Mouse (Mus musculus) liver, embryonic 14.5 days (tissue): ENCODE results near the gene Rbm18. TPM values are rescaled to one million over a fixed set of nuclear protein-coding genes. Genes with fewer than 3 reads are reported as not detected.

ENCODE experiments used
- ATAC-seq: fragments of 200-750 bp; cut with Nextera tagmentation; 2 replicates; pipeline ENCODE4 v1.8.0; 2017; ENCODE audit warnings: moderate number of reproducible peaks, mild to moderate bottlenecking, moderate library complexity; ENCODE audit not compliant: insufficient read depth
- DNase-seq, 3 experiments: peaks; one replicate each; pipeline ENCODE4 v3.0.0-alpha.2; 2012 to 2013; ENCODE audit warnings: low read depth in 3 of 3, low spot score in 3 of 3
- H3K27ac ChIP-seq: fragments of 300-500 bp; sonication (generic); 2 replicates; pipeline ENCODE4 v1.5.1; 2014; ENCODE audit warnings: moderate library complexity, mild to moderate bottlenecking, control low read depth, inconsistent platforms
- H3K27me3 ChIP-seq: fragments of 300-500 bp; sonication (generic); 2 replicates; pipeline ENCODE4 v1.6.1; 2014; ENCODE audit warnings: mild to moderate bottlenecking, low read length, moderate library complexity; ENCODE audit not compliant: control insufficient read depth, insufficient read depth
- H3K36me3 ChIP-seq: fragments of 300-500 bp; sonication (generic); replicated peaks from 2 replicates; pipeline ENCODE4 v1.6.1; 2014; ENCODE audit warnings: low read depth; ENCODE audit not compliant: control insufficient read depth, insufficient read depth
- H3K4me1 ChIP-seq, 2 experiments: fragments of 200-500 bp in 1 of 2; fragments of 300-500 bp in 1 of 2; sonication (generic) in 1 of 2; replicated peaks; 2 replicates each; pipeline ENCODE4 v1.6.1; 2012 to 2014; ENCODE audit warnings: antibody characterized with exemption in 1 of 2, inconsistent platforms in 1 of 2, low read length in 1 of 2; ENCODE audit not compliant: control insufficient read depth in 2 of 2, insufficient read depth in 2 of 2
- H3K4me2 ChIP-seq: fragments of 300-500 bp; sonication (generic); 2 replicates; pipeline ENCODE4 v1.6.1; 2014; ENCODE audit warnings: low read depth, mild to moderate bottlenecking, control low read depth, moderate library complexity
- H3K4me3 ChIP-seq, 2 experiments: fragments of 200-500 bp in 1 of 2; fragments of 300-500 bp in 1 of 2; sonication (generic) in 1 of 2; 2 replicates each; pipeline ENCODE4 v1.5.1; 2012 to 2014; ENCODE audit warnings: low read depth in 2 of 2, low read length in 2 of 2, mild to moderate bottlenecking in 2 of 2, control low read depth in 1 of 2, inconsistent platforms in 1 of 2, moderate library complexity in 1 of 2; ENCODE audit not compliant: insufficient read depth in 1 of 2
- H3K9ac ChIP-seq: fragments of 300-500 bp; sonication (generic); replicated peaks from 2 replicates; pipeline ENCODE4 v1.6.1; 2014; ENCODE audit warnings: mild to moderate bottlenecking, control low read depth, moderate library complexity
- H3K9me3 ChIP-seq: fragments of 300-500 bp; sonication (generic); 2 replicates; pipeline ENCODE4 v1.6.1; 2016; ENCODE audit warnings: low read length, mixed read lengths; ENCODE audit not compliant: control insufficient read depth
- CTCF ChIP-seq: IDR thresholded peaks from 2 replicates; pipeline ENCODE4 v1.5.1; 2016; ENCODE audit warnings: antibody characterized with exemption, low read depth, control low read depth
- EP300 ChIP-seq: IDR thresholded peaks from 2 replicates; pipeline ENCODE4 v1.6.1; 2016; ENCODE audit warnings: antibody characterized with exemption, low read depth
- WGBS: fragments of 180-500 bp; shearing (Covaris S2); extraction: QIAGEN DNeasy Blood & Tissue Kit; methylation state at CpG from one replicate; pipeline ENCODE4 v1.1.7; 2014; ENCODE audit not compliant: insufficient replicate concordance; 5-methylcytosine and 5-hydroxymethylcytosine counted together
- polyA plus RNA-seq, 2 experiments: library from polyadenylated mRNA; depleted of rRNA in 1 of 2; stranded (reverse) in 1 of 2; unstranded in 1 of 2; fragments of >200 nt; fragmentation: Nextera tagmentation in 1 of 2; extraction: Ambion mirVana in 1 of 2; gene quantifications; 2 replicates each; pipeline versions ENCODE4 v1.2.1 to v1.2.3; 2012 to 2014

Gene Rbm18
- polyA plus RNA-seq, 2 experiments: 10.2 to 22.8 TPM

DNA sequence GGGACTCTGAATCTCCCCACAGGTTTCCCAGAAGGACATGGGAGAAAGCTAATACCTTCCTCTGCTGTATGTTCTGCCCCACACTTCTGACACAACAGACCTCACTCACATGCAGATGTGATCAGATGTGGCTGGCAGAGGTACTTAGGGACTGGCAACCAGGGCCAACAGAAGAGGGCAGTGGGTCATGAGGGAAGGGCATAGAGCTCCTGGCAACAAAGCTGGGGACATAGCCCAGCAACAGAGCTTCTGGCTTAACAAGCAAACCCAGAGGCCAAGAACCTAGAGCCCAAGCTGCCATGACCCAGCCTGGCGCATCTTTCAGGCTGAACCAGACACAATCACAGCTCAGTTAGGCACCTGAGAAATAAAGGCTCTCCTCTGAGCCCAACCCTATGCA, 51.5 kb downstream of the Rbm18 start:
- Histone ChIP-seq H3K4me3 (no peak overlapping the region), H3K27me3 (peaks cover 10% of the 10 kb centered on the region), H3K9me3 (no peaks in the 10 kb centered on the region), H3K27ac (no peak overlapping the region), H3K36me3 (no peaks in the 10 kb centered on the region), H3K9ac (no peak overlapping the region), H3K4me1 (peaks cover 0 to 4% of the 10 kb centered on the region in 2 experiments; a peak in 1 of 4 replicates), H3K4me2 (no peak overlapping the region)
- DNase-seq (no peak), ATAC-seq (no peak)
- WGBS: 71% methylated on average over 1 of the region's 1 CpGs
- TF ChIP-seq CTCF (no peak), EP300 (no peak)

DNA sequence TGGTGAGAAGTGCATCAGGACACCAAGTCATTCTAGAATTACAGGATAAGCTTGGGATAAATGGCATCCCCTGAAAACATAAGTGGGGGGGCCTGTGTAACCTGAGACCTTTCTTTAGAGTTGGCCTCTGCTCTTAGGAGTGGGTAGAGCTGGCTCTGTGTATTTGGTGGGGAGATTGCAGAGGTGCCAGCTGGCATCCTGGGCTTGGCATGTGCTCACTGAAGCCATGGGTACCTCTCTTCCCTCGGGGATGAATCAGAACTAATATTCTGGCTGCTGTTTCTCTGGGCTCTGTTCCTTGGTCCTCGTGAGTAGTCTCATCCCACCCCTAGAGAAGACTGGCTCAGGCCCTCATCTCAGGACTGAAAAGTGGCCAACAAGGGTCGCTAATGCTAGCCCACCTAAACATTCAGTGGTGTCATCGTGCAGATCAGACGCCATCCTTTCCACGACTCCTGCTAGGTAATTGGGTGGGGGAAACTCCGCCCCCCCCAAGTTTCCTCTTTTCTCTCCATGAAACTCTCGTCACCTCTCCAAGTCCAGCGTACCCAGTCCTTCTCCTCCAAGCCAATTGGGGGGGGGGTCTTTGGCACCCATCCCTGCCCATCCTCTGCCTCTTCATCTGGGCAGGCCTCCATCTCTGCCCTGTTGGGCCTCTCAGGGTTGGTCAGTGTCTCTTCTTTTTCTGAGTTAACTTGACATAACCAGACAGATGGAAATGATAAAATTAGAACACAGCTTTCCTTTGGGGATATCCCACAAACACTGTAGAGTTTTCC, 53.6 kb downstream of the Rbm18 start:
- Histone ChIP-seq H3K4me2 (no peak overlapping the region), H3K27me3 (no peaks in the 10 kb centered on the region), H3K9ac (no peak overlapping the region), H3K27ac (no peak overlapping the region), H3K4me1 (peaks cover 0 to 4% of the 10 kb centered on the region in 2 experiments; a peak in 1 of 4 replicates), H3K4me3 (no peak overlapping the region), H3K36me3 (no peaks in the 10 kb centered on the region), H3K9me3 (no peaks in the 10 kb centered on the region)
- WGBS: 45% methylated on average over 9 of the region's 9 CpGs
- DNase-seq (no peak), ATAC-seq (no peak)
- TF ChIP-seq CTCF (no peak), EP300 (no peak)

DNA sequence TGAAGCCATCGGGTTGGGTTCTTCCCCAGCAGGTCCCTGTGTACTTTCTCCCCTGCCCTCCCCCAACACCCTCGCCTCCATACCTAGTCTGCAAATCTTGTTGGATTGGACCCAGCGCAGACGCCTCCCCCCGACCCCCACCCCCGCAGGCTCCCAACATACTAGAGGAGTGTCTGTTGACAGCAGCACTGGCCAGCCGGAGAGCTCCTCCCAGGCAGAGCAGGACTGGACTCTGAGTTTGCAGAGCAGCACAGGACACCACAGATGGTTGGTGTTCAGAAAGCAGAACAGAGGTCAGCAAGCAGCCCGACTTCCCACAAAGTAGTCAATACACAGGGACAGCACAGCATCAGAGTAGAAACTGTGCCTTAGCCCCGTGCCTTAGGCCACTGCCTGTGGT, 55.1 kb downstream of the Rbm18 start:
- DNase-seq: peak; percentile 23 to 24 (median 24)
- WGBS: 26% methylated on average over 9 of the region's 9 CpGs

DNA sequence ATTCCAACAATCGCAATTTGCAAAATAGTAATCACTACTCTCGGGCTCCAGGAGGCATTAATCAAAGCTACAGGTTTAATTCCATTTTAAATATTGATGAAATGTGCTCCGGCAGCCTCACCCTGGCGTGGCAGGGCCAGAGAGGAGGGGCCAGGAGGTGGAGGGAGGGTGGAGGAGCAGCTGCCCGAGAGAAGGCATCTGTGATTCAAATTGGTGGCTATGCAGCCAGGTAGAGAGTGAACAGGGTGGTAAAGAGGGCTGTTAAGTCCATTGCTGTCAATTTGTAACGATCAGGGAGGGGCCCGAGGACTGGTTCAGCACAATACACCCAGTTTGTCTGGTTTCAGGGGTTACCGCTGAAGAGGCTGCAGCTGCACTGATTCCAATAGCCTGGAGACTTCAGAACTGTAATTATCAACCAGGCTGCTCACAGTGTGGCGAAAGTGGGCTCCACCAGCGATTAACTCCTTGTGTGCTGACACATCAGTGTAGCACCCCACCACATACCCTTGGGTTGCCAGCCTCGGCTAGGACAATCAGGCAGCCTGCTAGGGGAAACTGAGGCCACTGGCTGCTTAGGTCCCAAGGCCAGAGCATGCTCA, 59.3 kb downstream of the Rbm18 start:
- H3K4me3 ChIP-seq: no peak overlapping the region
- ATAC-seq: no peak
- DNase-seq: no peak
- no peak overlapping the region for H3K9ac ChIP-seq
- 23% methylated on average over 11 of the region's 11 CpGs for WGBS
- no peaks in the 10 kb centered on the region for H3K27me3 ChIP-seq
- no peak for TF ChIP-seq EP300
- no peak for TF ChIP-seq CTCF
- no peak overlapping the region for H3K4me2 ChIP-seq
- H3K36me3 ChIP-seq: no peaks in the 10 kb centered on the region
- peaks cover 0 to 4% of the 10 kb centered on the region in 2 experiments; a peak in 1 of 4 replicates for H3K4me1 ChIP-seq
- H3K9me3 ChIP-seq: no peaks in the 10 kb centered on the region
- H3K27ac ChIP-seq: no peak overlapping the region

More for the DNA sequence above, 55.1 kb downstream of the Rbm18 start:
- Histone ChIP-seq H3K27me3 (no peaks in the 10 kb centered on the region), H3K4me1 (peaks cover 0 to 4% of the 10 kb centered on the region in 2 experiments; a peak in 1 of 4 replicates), H3K4me2 (no peak overlapping the region), H3K9me3 (no peaks in the 10 kb centered on the region), H3K4me3 (no peak overlapping the region), H3K9ac (no peak overlapping the region), H3K36me3 (no peaks in the 10 kb centered on the region), H3K27ac (no peak overlapping the region)
- no peak for TF ChIP-seq EP300
- TF ChIP-seq CTCF: no peak
- ATAC-seq: peak; percentile 87

DNA sequence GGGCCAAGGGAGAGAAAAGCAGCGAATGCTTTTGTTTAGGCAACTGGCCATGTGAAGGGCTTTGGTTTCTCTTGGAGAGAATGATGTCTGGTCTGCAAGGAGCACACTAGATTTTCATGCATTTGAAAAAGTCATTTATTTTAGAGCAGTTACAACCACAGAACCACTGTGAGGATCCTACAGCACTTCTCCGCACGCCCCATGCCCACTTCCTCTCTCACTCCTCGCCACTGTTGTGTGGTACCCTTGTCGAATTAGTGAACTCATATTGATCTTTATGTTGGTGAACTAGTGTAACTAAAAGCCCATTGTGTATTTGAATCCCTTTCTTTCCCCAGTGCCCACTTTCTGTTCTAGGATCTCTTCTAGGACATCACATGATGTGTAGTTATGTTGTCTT, 61.4 kb downstream of the Rbm18 start:
- Histone ChIP-seq H3K9me3 (no peaks in the 10 kb centered on the region), H3K4me1 (no peaks in the 10 kb centered on the region), H3K4me3 (no peak overlapping the region), H3K27ac (no peak overlapping the region), H3K4me2 (no peak overlapping the region), H3K9ac (no peak overlapping the region), H3K36me3 (no peaks in the 10 kb centered on the region), H3K27me3 (no peaks in the 10 kb centered on the region)
- DNase-seq (no peak), ATAC-seq (no peak)
- 46% methylated on average over 5 of the region's 5 CpGs for WGBS
- no peak for TF ChIP-seq CTCF
- TF ChIP-seq EP300: no peak
